Mouse (Mus musculus) forebrain, postnatal 0 days (tissue): ENCODE results near the gene Apoe. TPM values are rescaled to one million over a fixed set of nuclear protein-coding genes. Genes with fewer than 3 reads are reported as not detected.

ENCODE experiments used
- ATAC-seq: fragments of 200-750 bp; cut with Nextera tagmentation; 2 replicates; pipeline ENCODE4 v1.8.0; 2017; ENCODE audit warnings: mild to moderate bottlenecking, moderate library complexity
- DNase-seq: peaks from one replicate; pipeline ENCODE4 v3.0.0-alpha.2; 2015
- H3K27ac ChIP-seq: fragments of 300-500 bp; sonication (generic); 2 replicates; pipeline ENCODE4 v1.5.1; 2014; ENCODE audit warnings: low read depth, mild to moderate bottlenecking, antibody characterized with exemption, low read length, moderate library complexity, mixed read lengths
- H3K27me3 ChIP-seq: fragments of 300-500 bp; sonication (generic); 2 replicates; pipeline ENCODE4 v1.6.1; 2014; ENCODE audit warnings: mild to moderate bottlenecking, low read length, mixed read lengths; ENCODE audit not compliant: insufficient read depth
- H3K36me3 ChIP-seq: fragments of 300-500 bp; sonication (generic); 2 replicates; pipeline ENCODE4 v1.6.1; 2014; ENCODE audit warnings: mild to moderate bottlenecking, moderate library complexity; ENCODE audit not compliant: insufficient read depth
- H3K4me1 ChIP-seq: fragments of 300-500 bp; sonication (generic); 2 replicates; pipeline ENCODE4 v1.6.1; 2014; ENCODE audit warnings: antibody characterized with exemption; ENCODE audit not compliant: insufficient read depth
- H3K4me2 ChIP-seq: fragments of 300-500 bp; sonication (generic); 2 replicates; pipeline ENCODE4 v1.6.1; 2014; ENCODE audit warnings: low read depth, mild to moderate bottlenecking, moderate library complexity
- H3K4me3 ChIP-seq: fragments of 300-500 bp; sonication (generic); 2 replicates; pipeline ENCODE4 v1.5.1; 2014; ENCODE audit warnings: low read depth, low read length, mixed read lengths
- H3K9ac ChIP-seq: fragments of 300-500 bp; sonication (generic); 2 replicates; pipeline ENCODE4 v1.6.1; 2014; ENCODE audit warnings: mild to moderate bottlenecking
- H3K9me3 ChIP-seq: fragments of 300-500 bp; sonication (generic); 2 replicates; pipeline ENCODE4 v1.6.1; 2016; ENCODE audit warnings: low read length
- CTCF ChIP-seq: sonication (generic); IDR thresholded peaks from 2 replicates; pipeline ENCODE4 v1.5.1; 2016; ENCODE audit warnings: antibody characterized with exemption, control low read depth, low read depth
- WGBS: fragments of 180-500 bp; shearing (Covaris S2); extraction: QIAGEN DNeasy Blood & Tissue Kit; methylation state at CpG from one replicate; pipeline ENCODE4 v1.1.7; 2014; 5-methylcytosine and 5-hydroxymethylcytosine counted together
- polyA plus RNA-seq: library from polyadenylated mRNA; unstranded; fragments of >200 nt; fragmentation: Nextera tagmentation; extraction: Ambion mirVana; gene quantifications from 2 replicates; pipeline ENCODE4 v1.2.1, GENCODE M21; 2015
- total RNA-seq: library from RNA; depleted of rRNA; stranded (reverse); fragments of >200 nt; gene quantifications from 2 replicates; pipeline ENCODE4 v1.2.3, GENCODE M21; 2014

Apoe gene
- total and polyA plus RNA-seq, 2 experiments from 2014 or later, result 1,116 to 1,495 TPM

DNA sequence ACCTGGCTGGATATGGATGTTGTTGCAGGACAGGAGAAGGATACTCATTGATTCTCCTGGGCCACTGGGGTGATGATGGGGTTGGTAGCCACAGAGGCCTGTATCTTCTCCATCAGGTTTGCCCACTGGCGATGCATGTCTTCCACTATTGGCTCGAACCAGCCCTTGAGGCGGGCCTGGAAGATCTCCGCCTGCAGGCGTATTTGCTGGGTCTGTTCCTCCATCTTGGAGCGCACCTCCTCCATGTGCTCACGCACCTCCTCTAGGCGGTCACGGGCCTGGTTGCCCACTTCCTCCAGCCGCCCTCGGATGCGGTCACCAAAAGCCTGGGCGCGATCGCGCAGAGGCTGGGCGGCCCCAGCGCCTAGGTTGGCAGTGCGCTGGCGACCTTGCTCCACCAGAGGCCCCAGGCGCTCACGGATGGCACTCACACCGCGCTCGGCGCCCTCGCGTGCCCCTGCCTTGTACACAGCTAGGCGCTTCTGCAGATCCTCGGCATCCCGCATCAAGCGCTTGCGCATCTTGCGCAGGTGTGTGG is 2.6 kb downstream of the Apoe start:
- H3K27me3 ChIP-seq, result no peaks in the 10 kb centered on the region
- H3K36me3 ChIP-seq, result peaks cover 6% of the 10 kb centered on the region; the same call in 1 of the 2 replicates
- no peak overlapping the region for H3K9ac ChIP-seq
- WGBS, result 97% methylated on average over 34 of the region's 34 CpGs
- H3K4me3 ChIP-seq, result no peak overlapping the region
- DNase-seq (no peak), ATAC-seq (no peak)
- H3K27ac ChIP-seq, result no peak overlapping the region
- no peak for TF ChIP-seq CTCF
- no peaks in the 10 kb centered on the region for H3K4me1 ChIP-seq
- H3K9me3 ChIP-seq, result no peaks in the 10 kb centered on the region
- no peak overlapping the region for H3K4me2 ChIP-seq

DNA sequence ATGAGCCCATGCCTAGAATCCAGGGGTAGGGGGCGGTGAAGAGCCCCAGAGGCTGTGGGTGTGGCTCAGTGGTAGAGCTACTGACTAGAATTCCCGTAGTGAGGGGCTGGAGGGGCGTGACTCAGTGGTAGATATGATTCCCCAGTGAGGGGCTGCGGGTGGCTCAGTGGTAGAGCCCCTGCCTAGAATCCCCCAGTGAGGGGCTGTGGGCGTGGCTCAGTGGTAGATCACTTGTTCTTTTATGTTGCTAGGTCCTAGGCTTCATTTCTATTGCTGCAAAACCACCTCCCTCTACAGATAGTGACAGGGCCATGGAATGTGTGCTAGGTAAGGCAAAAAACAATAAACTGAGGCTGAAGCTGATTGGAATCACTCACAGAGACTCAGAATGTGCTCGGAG is 3.1 kb downstream of the Apoe start:
- no peaks in the 10 kb centered on the region for H3K27me3 ChIP-seq

DNA sequence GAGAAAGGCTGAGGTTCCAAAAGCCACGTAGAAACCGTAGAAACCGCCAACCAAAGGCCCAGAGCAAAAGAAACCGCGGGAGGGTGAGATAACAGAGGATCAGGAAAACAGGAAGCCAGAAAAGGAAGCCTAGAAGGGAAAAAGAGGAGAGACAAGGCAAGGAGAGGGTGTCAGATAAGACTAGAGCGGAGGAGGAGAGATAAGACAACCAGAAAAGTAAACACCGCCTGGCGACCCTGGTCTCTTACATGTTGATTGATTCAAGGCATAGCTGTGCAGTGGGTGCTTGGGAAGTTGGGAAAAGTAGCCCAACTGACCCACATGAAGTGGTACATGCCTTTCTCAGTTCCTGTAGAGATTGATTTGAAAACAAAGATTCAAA is 3.8 kb downstream of the Apoe start:
- Histone ChIP-seq H3K4me2 (no peak overlapping the region), H3K27ac (0 out of 2 replicates have a peak overlapping the region, but pooled peaks have one; percentile 5), H3K27me3 (no peaks in the 10 kb centered on the region), H3K36me3 (peaks cover 6% of the 10 kb centered on the region; the same call in 1 of the 2 replicates), H3K4me1 (no peaks in the 10 kb centered on the region), H3K9ac (no peak overlapping the region), H3K9me3 (no peaks in the 10 kb centered on the region), H3K4me3 (no peak overlapping the region)
- no peak for TF ChIP-seq CTCF
- WGBS, result 71% methylated on average over 8 of the region's 8 CpGs
- DNase-seq, result no peak
- ATAC-seq, result no peak

More for the DNA sequence above, 3.1 kb downstream of the Apoe start:
- peaks cover 6% of the 10 kb centered on the region; the same call in 1 of the 2 replicates for H3K36me3 ChIP-seq
- H3K9me3 ChIP-seq, result no peaks in the 10 kb centered on the region
- ATAC-seq, result no peak
- DNase-seq, result no peak
- H3K4me3 ChIP-seq, result no peak overlapping the region
- no peak overlapping the region for H3K9ac ChIP-seq
- 96% methylated on average over 6 of the region's 6 CpGs for WGBS
- no peak overlapping the region for H3K27ac ChIP-seq
- TF ChIP-seq CTCF, result no peak
- H3K4me2 ChIP-seq, result no peak overlapping the region
- H3K4me1 ChIP-seq, result no peaks in the 10 kb centered on the region

DNA sequence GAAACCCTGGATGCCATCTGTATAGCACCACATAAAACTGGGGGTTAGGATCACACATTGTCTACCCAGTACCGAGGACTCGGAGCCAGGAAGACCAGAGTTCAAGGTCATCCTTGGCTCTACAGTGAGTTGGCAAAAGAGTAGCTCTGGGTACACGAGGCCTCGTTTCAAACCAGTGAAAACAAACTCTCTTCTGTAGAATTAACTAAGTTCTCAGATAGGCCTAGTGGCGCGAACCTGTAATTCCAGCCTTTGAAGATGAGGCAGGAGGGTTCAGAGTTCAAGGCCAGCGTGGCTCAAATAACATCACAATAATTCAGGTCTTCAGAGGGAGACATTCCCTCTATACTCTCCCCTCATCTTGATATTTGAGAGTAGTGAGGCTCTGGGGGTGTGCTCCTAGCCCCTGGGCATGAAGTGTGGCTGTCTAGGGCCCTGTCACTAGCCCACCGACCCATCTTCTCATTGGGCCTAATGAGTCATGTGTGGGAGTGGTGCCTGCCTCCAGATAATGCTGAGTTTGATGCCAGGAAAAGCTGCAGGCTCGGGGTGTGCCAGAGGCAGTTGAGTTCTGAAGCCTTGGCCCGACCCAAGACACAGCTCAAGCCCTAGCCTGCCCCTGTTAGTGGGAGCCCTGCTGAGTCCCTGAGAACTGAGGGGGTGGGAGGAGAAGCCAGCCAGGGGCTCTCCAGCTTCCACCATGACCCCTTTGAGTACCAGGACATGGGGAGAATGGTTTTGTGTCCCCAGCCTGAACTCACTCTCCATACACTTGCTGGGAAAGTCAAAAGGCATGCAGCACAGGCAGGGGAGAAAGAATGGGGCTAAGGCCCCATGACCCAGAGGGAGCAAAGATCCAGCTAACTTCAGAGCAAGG is 4.4 kb downstream of the Apoe start:
- Histone ChIP-seq H3K9ac (no peak overlapping the region), H3K4me2 (no peak overlapping the region), H3K4me3 (no peak overlapping the region), H3K36me3 (peaks cover 6% of the 10 kb centered on the region; the same call in 1 of the 2 replicates), H3K27me3 (no peaks in the 10 kb centered on the region), H3K9me3 (no peaks in the 10 kb centered on the region), H3K27ac (peak overlapping the region; percentile 5; the same call in 1 of the 2 replicates), H3K4me1 (no peaks in the 10 kb centered on the region)
- TF ChIP-seq CTCF, result no peak
- DNase-seq (no peak), ATAC-seq (no peak)
- 90% methylated on average over 10 of the region's 10 CpGs for WGBS

DNA sequence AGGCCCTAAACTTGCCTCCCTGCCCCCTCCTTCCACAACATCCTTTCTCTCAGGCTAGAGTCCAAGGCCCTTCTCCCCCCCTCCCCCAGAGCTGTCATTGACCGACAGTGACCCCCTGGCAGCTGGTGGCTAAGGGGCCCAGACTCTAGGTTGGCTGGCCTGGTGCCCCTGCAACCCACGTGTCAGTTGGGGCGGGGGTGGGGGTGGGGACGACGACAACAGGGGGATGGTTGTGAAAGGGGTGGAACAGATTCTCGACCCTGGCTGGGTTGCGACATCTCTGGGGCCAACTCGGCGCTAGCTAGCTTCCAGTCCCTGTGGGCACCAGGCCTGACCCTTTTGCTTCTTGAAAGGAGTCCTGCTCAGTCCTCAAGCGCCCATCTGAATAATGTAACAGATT is 5.6 kb downstream of the Apoe start:
- Histone ChIP-seq H3K9me3 (no peaks in the 10 kb centered on the region), H3K36me3 (peaks cover 6% of the 10 kb centered on the region; the same call in 1 of the 2 replicates), H3K4me2 (no peak overlapping the region), H3K27me3 (no peaks in the 10 kb centered on the region), H3K27ac (peak overlapping the region; percentile 36; the same call in 1 of the 2 replicates), H3K4me1 (no peaks in the 10 kb centered on the region), H3K4me3 (no peak overlapping the region), H3K9ac (no peak overlapping the region)
- ATAC-seq, result peak; percentile 80
- no peak for TF ChIP-seq CTCF
- 31% methylated on average over 10 of the region's 10 CpGs for whole genome bisulfite sequencing
- DNase-seq, result peak; percentile 61

DNA sequence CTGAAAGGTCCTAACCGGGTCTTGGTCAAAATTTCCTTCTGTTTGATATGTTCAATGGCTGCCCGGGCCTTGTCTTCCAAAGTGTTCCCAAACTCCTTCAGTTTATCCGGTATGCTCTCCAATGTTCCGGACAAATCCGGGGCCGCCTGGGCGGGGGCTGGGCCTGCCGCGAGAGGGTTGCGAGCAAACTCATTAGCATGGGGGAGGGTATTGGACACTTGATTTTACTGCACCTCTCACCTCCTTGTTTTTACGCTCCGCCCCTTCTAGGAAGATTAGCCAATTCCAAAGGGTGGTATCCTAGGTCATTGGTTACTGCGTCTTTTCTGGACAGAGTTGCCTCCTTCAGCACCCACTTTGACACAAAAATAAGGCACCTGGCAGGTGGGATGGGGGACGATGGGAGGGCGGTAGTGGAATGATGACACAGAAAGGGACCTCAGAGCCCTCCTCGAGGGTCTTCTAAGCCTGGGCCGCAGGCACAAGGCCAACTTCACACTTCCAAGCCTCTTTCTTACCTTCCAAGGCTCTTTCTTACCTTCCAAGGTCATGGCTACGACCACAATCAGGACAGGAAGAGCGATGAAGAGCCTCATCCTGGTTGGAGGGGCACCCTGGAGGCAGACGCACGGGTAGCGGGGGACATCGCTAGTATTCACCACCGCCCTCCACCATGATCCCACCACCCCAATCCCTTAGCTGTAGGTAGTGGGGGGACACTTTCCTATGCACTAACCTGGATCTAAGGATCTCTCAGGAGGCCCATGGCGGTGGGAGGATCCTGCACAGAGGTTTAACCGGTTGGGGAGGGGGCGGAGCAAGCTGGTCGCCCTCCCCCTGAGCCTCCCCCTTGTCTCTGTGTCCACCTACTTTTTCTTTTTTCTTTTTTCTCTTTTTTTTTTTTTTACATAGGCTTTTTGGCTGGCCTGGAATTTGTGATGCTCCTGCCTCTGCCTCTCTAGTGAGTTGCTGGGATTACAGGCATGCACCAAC is 6.8 kb downstream of the Apoe start, which contains the start of gene Apoc1:
Gene Apoc1 (minus strand): TSS at position 788 of the 993 bp plus-strand sequence.
- H3K4me2 ChIP-seq, result no peak within 1 kb of the TSS
- H3K4me3 ChIP-seq, result no peak within 1 kb of the TSS
- no peak for TF ChIP-seq CTCF
- 53% methylated on average over 28 of the region's 28 CpGs for WGBS
- DNase-seq (no peak), ATAC-seq (no peak)
- no peaks in the 10 kb centered on the region for H3K9me3 ChIP-seq
- no peak within 1 kb of the TSS for H3K9ac ChIP-seq
- H3K27me3 ChIP-seq, result no peaks in the 10 kb centered on the region
- peaks cover 6% of the 10 kb centered on the region; the same call in 1 of the 2 replicates for H3K36me3 ChIP-seq
- peak within 1 kb of the TSS; percentile 36; the same call in 1 of the 2 replicates for H3K27ac ChIP-seq
- no peaks in the 10 kb centered on the region for H3K4me1 ChIP-seq
